Mouse (Mus musculus) urinary bladder, postnatal 14 days (tissue): Measurements from ENCODE around the gene Ubc.
"Not testable (repeated sequence)": the region's sequence is repeated elsewhere in the genome, so short reads cannot be mapped to it uniquely, and the experiment has no call there.

Experiments
- DNase-seq: peaks from one replicate; pipeline ENCODE4 v3.0.0; 2021; ENCODE audit warnings: low spot score

Gene Ubc

DNA sequence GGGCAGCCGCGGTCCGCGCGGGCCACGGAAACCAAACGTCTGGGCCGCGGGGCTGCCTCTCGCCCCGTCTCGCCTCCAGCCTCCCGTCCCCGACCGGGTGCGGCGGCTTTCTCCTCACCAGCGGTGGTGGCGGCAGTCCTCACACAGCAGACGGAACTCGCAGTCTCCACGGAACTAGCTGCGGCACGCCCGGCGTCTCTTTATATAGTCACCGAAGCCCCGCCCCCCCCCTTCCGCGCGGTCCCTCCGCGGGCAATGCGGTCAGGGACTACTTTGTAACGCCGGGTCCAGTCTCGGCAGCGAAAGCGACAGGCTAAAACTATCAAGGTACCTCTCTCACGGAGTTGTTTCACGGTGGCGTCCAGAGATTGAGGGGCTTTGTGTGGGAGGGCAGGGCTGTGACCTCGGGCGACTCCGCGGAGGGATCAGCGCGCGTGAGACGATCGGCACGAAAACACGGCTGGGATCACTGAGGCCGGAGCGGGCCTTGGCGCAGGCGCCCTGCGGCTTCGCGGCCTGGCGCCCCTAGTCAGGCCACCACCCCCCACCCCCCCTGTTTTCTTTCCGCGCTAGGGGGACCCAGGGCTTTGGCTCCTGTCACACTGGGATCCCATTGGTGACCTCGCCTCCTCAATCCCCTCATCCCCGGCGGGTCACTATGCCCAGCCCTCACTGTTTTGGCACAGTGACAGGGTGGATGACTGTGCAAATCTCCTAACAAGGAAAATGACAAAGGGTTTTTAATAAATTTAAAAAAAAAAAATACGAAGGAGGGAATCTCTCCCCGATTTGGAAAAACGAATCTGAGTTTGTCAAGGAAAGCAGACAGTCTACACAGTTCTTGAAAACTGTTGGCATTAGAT is at the start of gene Ubc:
Gene Ubc, minus strand, starts transcription at position 624 of the 863 bp plus-strand sequence.
- DNase-seq = peak; percentile 92

GRCm38 (mm10) chr5:125434347-125434746 is 44.3 kb upstream of the Ubc start:
- DNase-seq = not testable (repeated sequence)

DNA sequence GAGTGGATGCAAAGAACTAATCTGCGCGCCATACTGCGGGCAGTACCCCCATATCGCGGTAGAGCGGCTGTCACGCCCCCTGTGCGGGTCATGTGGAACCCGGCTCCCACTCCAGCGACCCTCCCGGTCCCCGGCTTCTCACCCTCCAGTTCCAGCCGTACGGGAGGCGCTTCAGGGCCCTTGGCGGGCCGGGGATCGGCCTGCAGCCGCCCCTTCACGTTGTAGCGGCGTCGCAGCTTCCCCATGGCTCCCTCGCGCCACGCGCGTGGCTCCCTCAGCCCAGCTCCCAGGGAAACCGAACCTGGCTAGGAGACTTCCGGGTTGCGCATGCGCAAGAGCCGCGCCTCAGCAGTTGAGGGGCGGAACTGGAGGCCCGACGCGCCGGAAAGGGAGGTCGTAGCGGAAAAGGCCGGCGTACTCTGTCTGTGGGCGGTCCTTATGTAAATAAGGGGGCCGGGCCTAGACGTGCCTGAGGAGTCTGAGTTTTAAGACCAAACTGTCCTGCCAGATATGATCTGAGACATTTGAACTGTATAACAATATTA is 43.9 kb upstream of the Ubc start, which contains the start of gene Dhx37:
Gene Dhx37, minus strand, starts transcription at position 329 of the 545 bp plus-strand sequence.
- peak; percentile 95 for DNase-seq

DNA sequence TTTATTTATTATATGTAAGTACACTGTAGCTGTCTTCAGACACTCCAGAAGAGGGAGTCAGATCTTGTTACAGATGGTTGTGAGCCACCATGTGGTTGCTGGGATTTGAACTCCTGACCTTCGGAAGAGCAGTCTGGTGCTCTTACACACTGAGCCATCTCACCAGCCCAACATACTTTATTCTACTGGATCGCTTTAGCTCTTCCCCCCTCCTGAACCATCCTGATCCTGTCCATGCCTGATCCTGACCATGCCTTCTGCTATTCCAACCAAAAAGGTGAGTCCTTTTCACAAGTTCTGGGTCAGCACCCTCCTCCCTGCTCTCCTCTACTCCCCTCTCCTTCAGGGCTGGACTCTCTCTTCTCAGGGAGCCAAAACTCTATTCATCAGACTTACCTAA is 42.3 kb upstream of the Ubc start:
- DNase-seq = not testable (repeated sequence)

GRCm38 (mm10) chr5:125426343-125426742 is 36.3 kb upstream of the Ubc start:
- no peak for DNase-seq

DNA sequence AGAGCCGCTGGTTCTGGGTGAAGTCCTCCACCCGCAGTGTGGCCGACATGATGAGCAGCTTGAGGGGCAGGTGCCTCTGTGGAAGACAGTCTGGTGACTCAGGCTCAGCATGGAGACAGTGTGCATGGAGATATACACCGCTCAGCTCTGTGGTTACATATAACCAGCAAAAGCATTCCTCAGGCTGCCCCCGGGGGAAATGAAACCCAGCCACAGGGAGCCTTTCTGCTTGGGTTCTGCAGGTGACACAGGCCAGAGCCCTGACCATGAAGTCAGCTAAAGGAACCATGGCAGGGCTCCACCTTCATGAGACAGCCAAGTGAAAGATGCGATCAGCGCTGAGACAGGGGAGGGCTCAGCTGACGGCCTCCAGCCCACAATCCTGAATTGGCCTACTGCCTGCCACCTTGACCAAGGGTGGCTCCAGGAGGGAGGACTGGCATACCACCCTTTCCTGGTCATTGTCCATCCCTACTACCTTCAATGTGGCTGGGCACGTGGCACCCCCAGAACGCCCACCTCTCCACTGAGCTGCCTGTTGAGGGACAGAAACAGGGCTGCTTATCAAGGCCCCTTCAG is 35.8 kb upstream of the Ubc start:
- no peak for DNase-seq

- no peak for DNase-seq
Observed at GRCm38 (mm10) chr5:125419124-125419523, 29.1 kb upstream of the Ubc start.

DNA sequence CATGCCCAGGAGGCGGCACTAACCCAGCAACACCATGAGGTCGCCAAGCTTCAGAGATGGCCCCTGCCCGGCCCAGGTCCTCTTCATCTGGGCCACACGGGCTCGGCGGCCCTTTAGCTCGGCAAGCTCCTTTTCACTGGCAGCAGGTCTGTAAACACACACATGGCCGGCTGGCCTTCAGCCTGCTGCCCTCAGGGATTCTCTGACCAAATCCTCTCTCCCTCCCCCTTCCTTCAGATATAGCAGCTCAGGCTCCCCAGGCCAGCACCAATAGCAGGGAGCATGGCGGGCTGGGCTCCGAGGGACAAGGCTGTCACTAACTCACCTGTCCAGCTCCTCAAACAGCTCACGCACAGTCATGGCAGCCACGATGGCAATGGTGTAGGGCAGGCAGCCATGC is 28.6 kb upstream of the Ubc start:
- DNase-seq = no peak

GRCm38 (mm10) chr5:125416183-125416582 is 26.2 kb upstream of the Ubc start:
- DNase-seq = no peak

GRCm38 (mm10) chr5:125413763-125414162 is 23.8 kb upstream of the Ubc start:
- DNase-seq = no peak

GRCm38 (mm10) chr5:125412536-125412935 is 22.5 kb upstream of the Ubc start:
- DNase-seq = not testable (repeated sequence)

GRCm38 (mm10) chr5:125411972-125412530 is 22.0 kb upstream of the Ubc start:
- peak; percentile 64 for DNase-seq

GRCm38 (mm10) chr5:125409348-125410090 is 19.5 kb upstream of the Ubc start:
- DNase-seq = no peak

DNA sequence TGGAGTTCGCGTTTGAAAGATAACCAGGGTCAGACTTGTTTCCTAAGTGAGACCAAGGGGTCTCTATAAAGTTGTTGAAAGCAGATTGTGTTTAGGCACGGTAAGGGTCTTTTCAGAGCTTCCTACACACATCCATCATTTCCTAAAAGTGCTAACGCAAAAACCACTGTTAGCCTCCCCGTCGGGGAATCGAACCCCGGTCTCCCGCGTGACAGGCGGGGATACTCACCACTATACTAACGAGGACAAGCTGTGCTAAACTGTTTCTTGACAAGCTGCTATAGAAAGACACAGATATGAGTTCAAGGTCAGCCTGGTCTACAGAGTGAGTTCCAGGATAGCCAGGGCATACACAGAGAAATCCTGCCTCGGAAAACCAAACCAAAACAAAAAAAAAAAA is 18.8 kb upstream of the Ubc start:
- peak; percentile 80 for DNase-seq

GRCm38 (mm10) chr5:125407910-125408575 is 18.0 kb upstream of the Ubc start:
- no peak for DNase-seq

GRCm38 (mm10) chr5:125407020-125407830 is 17.2 kb upstream of the Ubc start:
- no peak for DNase-seq

DNA sequence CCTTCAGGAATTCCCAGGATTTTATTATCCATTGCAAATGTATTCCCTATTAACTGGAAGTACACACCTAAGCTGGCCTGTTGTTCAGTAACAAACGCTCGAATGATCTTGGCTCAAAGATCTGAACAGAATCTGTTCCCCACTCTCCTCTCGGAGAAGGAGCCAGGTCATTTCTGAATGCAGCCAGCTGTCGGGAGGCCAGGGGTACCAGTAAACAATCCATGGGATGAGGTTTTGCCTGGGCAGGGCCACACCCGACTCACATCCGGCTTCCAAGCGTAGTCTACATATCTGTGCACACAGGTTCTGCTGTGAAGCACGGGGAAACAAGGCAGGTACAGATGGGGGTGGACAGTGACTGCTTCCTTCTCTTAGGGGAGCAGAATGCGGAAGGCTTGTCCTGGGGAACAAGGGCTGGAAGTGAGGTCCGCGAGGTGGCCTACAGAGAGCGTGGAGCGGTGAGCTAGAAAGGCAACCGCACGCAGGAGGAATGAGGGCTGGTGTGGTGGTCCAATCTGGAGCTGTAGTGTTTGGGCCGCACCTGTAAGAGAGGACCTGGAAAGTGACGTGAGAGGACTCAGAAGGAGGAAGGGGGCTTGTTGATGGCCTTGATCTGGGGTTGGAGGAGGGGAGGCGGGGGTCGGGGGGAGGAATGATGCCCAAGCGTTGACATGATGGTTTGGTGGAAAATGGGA is 16.5 kb upstream of the Ubc start:
- DNase-seq = peak; percentile 79

DNA sequence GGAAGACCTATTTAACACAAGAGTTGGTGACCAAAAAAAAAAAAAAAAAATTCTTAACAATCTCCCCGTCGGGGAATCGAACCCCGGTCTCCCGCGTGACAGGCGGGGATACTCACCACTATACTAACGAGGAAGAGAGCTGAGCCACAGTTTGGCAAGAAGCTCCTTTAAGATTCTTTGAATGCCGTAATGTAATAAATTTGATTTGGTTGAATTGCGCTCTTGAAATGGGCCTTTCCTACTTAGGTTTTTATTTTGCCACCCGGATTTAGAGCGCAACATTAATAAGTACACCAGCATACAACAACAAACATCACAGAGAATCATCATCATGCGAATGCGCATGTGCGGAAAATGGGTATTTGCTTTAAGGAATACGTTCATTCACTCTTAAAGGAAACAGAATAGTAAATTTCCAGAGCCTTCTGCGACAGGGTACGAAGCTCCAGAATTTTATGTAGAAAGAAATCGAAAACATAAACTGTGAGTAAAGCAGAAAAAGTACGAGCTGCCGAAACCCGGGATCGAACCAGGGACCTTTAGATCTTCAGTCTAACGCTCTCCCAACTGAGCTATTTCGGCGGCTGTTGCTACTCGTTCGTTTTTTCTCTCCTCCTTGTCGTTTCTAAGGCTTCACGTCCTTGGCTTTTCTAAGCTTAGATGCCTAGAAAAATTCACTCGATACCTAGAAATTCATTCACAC is 15.7 kb upstream of the Ubc start:
- DNase-seq = peak; percentile 87

- DNase-seq = peak; percentile 50
Observed at GRCm38 (mm10) chr5:125404903-125405545, 15.0 kb upstream of the Ubc start.
